Mouse (Mus musculus) spleen, adult 12 weeks (tissue): Measurements from ENCODE around the gene Dclk2.

ENCODE experiments used
- DNase-seq: peaks from one replicate; pipeline ENCODE4 v3.0.0; 2022; ENCODE audit warnings: low spot score

Gene Dclk2

DNA sequence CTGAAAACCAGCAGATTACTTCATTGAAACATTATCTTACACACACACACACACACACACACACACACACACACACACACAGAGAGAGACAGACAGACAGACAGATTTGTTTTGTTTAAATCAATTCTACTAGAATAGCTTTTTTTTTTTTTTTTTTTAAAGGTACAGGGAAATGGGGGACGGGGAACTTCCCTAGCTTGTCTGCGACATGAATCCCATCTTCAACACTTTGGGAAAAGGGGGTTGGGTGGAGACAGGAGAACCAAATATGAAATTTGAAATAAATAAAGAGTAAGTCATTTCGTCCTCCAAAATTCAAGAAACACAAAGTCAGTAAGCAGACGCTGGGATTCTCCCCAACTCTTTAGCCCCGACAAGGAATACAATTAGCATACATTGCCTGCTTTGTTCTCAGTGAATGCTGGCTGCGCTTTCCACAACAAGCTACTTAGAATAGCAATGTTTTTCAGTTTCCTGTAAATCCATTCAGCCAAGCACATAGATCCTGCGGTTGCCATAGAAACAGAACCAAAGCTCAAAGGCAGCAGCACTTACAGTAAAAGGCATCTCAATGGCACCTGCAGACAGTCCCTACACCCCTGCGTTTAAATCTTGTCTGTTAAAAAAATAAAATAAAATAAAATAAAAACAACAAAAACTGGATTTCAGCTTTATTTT, 75.7 kb downstream of the Dclk2 start:
- DNase-seq, result no peak

DNA sequence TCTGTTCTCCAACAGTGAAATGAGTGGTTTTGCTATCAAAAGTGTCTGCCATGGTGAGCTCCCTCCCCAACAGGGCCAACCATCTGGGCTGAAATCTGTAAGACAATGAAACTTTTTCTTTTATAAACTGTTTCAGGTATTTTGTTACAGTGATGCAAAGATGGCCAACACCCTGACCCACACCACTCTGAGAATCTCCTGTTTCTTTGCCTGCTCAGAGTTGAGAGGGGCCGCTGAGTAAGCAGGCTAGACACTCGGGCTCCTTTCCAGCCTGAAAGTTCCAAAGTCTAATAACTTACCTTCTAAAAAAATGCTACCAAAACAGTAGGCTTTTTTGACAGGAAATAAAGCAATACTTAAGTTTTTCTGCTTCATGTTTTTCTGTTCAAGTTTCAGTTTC, 78.2 kb downstream of the Dclk2 start:
- no peak for DNase-seq

DNA sequence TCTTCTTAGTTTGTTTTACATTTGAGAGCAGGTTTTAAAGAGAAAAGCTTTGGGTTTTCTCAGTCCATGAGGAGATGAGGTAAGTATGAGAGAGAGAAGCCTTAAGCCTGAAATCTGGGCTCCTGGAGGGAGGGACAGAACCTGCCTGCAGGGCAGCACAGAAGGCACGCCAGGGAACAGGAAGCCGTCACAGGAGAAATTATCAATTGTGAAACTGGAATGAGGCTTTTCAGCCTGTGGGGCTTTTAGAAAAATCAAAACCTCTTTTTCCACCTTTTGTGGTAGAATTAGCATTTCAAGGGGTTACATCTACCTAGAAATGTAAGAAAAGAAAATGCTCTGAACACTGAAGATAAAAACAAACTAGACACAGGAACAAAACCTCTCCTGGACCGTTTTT, 81.0 kb downstream of the Dclk2 start:
- no peak for DNase-seq

- no peak for DNase-seq
Observed at GRCm38 (mm10) chr3:86837386-86837785, 83.3 kb downstream of the Dclk2 start.

- DNase-seq, result no peak
Observed at GRCm38 (mm10) chr3:86835180-86835579, 85.5 kb downstream of the Dclk2 start.

- DNase-seq, result no peak
Observed at GRCm38 (mm10) chr3:86834341-86834740, 86.3 kb downstream of the Dclk2 start.

- DNase-seq, result no peak
Observed at GRCm38 (mm10) chr3:86832591-86833267, 87.9 kb downstream of the Dclk2 start.

DNA sequence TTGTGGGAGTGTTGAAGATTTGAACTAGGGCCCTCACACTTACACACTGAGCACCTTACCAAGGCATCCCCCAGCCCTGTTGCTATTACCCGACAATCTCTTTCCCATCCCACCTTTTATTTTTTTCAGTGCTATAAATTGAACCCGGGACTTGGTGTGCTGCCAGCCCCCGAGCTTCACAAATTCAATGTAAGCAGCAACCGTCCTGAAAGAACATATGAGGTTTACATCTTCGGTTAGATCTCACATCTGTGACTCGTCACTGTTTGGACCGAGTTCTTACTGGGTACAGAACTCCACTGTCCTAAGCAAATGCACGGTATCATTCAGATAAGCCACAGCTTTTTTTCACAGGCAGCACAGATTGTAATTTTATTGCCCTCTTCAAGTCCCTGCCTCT, 88.5 kb downstream of the Dclk2 start:
- DNase-seq, result no peak

- no peak for DNase-seq
Observed at GRCm38 (mm10) chr3:86827506-86827905, 93.1 kb downstream of the Dclk2 start.

GRCm38 (mm10) chr3:86821383-86821782, 99.3 kb downstream of the Dclk2 start:
- no peak for DNase-seq

GRCm38 (mm10) chr3:86820344-86820743, 100.3 kb downstream of the Dclk2 start:
- no peak for DNase-seq

DNA sequence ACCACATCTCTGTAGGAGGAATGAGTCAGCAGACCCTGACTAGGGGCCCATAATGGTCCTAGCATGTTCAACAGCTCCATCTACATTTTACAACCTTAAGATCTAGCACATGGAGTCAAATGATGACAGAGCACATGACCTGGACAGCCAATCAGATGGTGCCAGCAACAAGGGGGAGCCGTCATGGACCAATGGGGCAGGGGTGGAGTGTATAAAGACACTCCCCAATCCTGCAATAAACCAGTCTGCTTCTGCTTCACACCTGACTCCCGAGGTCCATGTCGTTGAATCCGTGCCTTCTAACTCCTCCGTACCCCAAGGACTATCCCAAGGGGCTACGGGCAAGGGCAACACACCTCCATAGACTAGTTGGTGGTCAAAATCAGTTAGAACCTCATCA, 101.3 kb downstream of the Dclk2 start:
- no peak for DNase-seq

- DNase-seq, result no peak
Observed at GRCm38 (mm10) chr3:86818001-86818585, 102.6 kb downstream of the Dclk2 start.

GRCm38 (mm10) chr3:86812689-86813088, 108.0 kb downstream of the Dclk2 start:
- peak; percentile 59 for DNase-seq

GRCm38 (mm10) chr3:86810908-86811307, 109.7 kb downstream of the Dclk2 start:
- DNase-seq, result no peak

GRCm38 (mm10) chr3:86809646-86810045, 111.0 kb downstream of the Dclk2 start:
- no peak for DNase-seq

GRCm38 (mm10) chr3:86809199-86809598, 111.5 kb downstream of the Dclk2 start:
- no peak for DNase-seq

GRCm38 (mm10) chr3:86807750-86808467, 112.7 kb downstream of the Dclk2 start:
- DNase-seq, result peak; percentile 25

DNA sequence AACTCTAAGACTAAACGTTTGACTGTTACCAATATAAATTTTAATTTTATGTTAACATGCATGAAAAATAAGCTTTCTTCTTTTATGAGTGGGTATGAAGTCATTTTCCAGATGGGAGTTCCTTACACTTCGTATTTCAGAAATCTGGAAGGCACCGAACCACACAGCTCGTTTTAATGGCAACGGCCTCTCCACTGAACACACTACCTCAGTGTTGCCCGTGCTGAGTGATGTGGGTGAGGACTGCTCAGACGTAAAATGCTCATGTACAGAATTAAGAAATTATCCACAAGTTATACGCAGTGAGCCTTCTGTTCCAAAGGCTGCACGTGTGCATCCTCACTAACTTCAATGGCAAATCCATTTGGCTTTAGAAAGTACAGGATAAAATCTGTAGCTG, 113.8 kb downstream of the Dclk2 start:
- no peak for DNase-seq

DNA sequence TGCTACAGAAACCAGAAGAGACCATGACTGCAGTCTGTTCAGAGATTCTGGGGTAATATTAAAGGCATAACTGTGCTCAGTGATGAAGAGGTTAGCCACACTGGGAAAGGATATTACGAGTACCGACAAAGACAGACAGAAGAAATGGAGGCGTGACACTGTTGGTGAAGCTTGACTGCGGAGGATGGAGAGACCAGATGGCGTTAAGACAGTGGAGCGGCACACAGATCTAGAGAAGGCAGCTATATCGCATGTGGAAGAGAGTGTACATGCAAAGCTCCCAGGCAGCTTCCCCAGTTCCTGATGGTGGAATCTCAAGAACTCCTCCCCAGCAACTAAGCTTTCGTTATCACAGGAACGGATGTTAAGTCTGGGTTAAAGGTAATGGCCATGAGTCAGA, 116.4 kb downstream of the Dclk2 start:
- DNase-seq, result no peak

DNA sequence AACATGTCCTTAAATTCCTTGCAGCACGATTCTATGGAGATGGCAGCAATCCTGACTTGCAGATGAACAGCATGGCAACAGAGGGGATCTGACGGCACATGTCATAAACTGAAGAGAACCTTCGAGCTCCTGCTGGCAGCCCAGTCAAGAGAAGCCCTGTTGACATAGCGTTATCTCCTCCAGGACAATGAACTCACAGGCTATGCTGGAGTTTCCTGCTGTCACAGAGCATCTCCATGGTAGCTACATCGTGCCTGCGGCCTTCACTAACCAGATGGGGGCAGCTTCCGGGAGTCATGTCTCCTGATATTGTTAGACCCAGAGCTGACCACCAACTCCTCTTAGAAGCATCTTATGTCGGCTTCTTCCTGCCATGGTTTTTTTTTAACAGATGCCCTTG, 117.8 kb downstream of the Dclk2 start:
- no peak for DNase-seq

DNA sequence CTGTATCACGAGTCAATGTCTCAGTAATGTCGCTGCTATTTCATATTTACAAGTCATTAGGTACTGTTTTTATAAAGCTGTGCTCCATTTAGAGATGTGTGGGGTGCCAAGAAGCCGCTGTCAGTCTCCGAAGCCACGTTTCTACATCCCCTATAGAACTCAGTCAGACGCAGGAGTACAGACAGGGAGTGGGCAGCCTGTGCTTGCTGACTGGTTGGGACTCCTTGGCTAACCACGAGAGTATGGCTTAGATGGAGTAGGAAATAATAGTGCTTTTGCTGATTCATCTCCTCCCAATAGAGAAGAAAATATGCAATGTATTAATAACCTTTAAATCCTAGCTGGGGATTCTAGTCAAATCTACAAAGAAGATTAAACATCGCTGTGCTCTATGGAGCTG, 119.8 kb downstream of the Dclk2 start:
- DNase-seq, result no peak

GRCm38 (mm10) chr3:86799041-86799440, 121.6 kb downstream of the Dclk2 start:
- peak; percentile 65 for DNase-seq
